Mouse (Mus musculus) kidney, embryonic 14.5 days (tissue): ENCODE measurements around the gene Zar1l. TPM values are rescaled to one million over a fixed set of nuclear protein-coding genes. Genes with fewer than 3 reads are reported as not detected.
"Not testable (repeated sequence)": the region's sequence is repeated elsewhere in the genome, so short reads cannot be mapped to it uniquely, and the experiment has no call there.

Source experiments
- ATAC-seq: fragments of 200-750 bp; cut with Nextera tagmentation; 2 replicates; pipeline ENCODE4 v1.8.0; 2017; ENCODE audit warnings: moderate number of reproducible peaks, mild to moderate bottlenecking, moderate TSS enrichment, moderate library complexity; ENCODE audit not compliant: low FRiP score, low TSS enrichment
- H3K27ac ChIP-seq: fragments of 300-500 bp; sonication (generic); 2 replicates; pipeline ENCODE4 v1.5.1; 2014; ENCODE audit warnings: low read depth, mild to moderate bottlenecking, low read length, moderate library complexity, mixed read lengths
- H3K27me3 ChIP-seq: fragments of 300-500 bp; sonication (generic); 2 replicates; pipeline ENCODE4 v1.6.1; 2014; ENCODE audit warnings: mild to moderate bottlenecking, low read length; ENCODE audit not compliant: control insufficient read depth, insufficient read depth
- H3K36me3 ChIP-seq: fragments of 300-500 bp; sonication (generic); 2 replicates; pipeline ENCODE4 v1.6.1; 2014; ENCODE audit warnings: low read length, mixed read lengths; ENCODE audit not compliant: control insufficient read depth, insufficient read depth
- H3K4me1 ChIP-seq: fragments of 300-500 bp; sonication (generic); 2 replicates; pipeline ENCODE4 v1.6.1; 2014; ENCODE audit warnings: low read length, mixed read lengths; ENCODE audit not compliant: control insufficient read depth, insufficient read depth
- H3K4me2 ChIP-seq: fragments of 300-500 bp; sonication (generic); replicated peaks from 2 replicates; pipeline ENCODE4 v1.6.1; 2014; ENCODE audit warnings: low read depth, mild to moderate bottlenecking, low read length
- H3K4me3 ChIP-seq: fragments of 300-500 bp; sonication (generic); 2 replicates; pipeline ENCODE4 v1.5.1; 2014; ENCODE audit warnings: mild to moderate bottlenecking, low read length
- H3K9ac ChIP-seq: fragments of 300-500 bp; sonication (generic); 2 replicates; pipeline ENCODE4 v1.6.1; 2014; ENCODE audit warnings: low read depth, mild to moderate bottlenecking, low read length, moderate library complexity
- H3K9me3 ChIP-seq: fragments of 300-500 bp; sonication (generic); 2 replicates; pipeline ENCODE4 v1.6.1; 2016; ENCODE audit warnings: low read length; ENCODE audit not compliant: control insufficient read depth
- WGBS: fragments of 180-500 bp; shearing (Covaris S2); extraction: QIAGEN DNeasy Blood & Tissue Kit; methylation state at CpG from one replicate; pipeline ENCODE4 v1.1.7; 2014; 5-methylcytosine and 5-hydroxymethylcytosine counted together
- polyA plus RNA-seq: library from polyadenylated mRNA; unstranded; fragments of >200 nt; fragmentation: Nextera tagmentation; extraction: Ambion mirVana; gene quantifications from 2 replicates; pipeline ENCODE4 v1.2.1, GENCODE M21; 2014

The Zar1l gene
- polyA plus RNA-seq, 1 experiment from 2014 or later: not detected

DNA sequence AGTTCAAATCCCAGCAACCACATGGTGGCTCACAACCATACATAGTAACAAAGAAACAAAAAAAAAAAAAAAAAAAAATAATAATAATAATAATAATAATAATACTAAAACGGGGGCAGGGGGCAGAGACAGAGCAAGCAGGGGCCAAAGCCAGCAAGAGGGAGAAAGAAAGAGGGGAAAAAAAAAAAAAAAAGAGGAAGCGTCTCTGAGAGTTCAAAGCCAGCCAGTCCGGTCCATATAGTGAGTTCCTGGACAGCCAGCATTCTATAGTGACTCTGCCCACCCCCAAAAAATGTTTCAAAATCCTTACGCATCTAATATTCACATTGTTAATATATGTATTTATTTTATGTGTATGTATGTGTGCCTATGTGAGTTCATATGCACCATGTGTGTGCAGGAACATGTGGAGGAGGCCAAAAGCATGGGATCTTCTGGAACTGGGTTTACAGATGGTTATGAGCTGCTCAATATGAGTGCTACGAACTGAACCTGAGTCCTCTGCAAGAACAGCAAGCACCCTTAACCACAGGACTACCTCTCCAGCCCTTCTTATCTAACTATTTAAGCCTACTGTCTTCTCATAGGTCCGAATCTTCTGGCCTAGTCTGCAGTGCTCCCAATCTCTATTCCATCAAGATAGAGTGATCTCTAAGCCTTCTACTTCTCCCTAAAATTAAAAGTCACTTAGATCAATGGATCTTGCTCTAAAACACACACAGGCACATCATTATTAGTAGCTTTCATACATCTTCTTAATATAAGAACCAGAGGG is 7.3 kb downstream of the Zar1l start:
- Histone ChIP-seq H3K4me1 (no peaks in the 10 kb centered on the region), H3K9me3 (no peaks in the 10 kb centered on the region), H3K27ac (no peak overlapping the region), H3K36me3 (no peaks in the 10 kb centered on the region), H3K27me3 (no peaks in the 10 kb centered on the region), H3K9ac (no peak overlapping the region), H3K4me3 (no peak overlapping the region), H3K4me2 (no peak overlapping the region)
- 84% methylated on average over 6 of the region's 6 CpGs for WGBS
- ATAC-seq: no peak

DNA sequence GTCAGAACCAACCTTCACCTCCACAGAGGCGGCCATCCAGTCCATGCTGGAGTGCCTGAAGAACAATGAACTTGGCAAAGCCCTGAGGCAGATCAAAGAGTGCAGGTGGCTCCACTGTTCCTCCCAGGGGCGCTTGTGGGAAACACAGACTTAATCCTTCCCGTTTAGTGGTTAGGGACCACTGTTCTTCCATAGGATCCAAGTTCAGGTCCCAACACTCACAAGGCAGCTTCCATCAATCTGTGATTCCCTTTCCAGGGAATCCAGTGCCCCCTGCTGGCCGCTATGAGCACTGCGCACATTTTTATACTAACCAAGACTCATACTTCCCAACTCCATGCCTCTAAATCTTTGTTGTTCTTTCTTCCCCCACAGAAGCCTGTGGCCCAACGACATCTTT is 22.2 kb downstream of the Zar1l start:
- no peak for ATAC-seq
- Histone ChIP-seq H3K4me3 (no peak overlapping the region), H3K27me3 (no peaks in the 10 kb centered on the region), H3K9ac (no peak overlapping the region), H3K4me2 (no peak overlapping the region), H3K4me1 (no peaks in the 10 kb centered on the region), H3K36me3 (no peaks in the 10 kb centered on the region; the same call in 1 of the 2 replicates), H3K27ac (no peak overlapping the region), H3K9me3 (no peaks in the 10 kb centered on the region)
- 48% methylated on average over 6 of the region's 6 CpGs for WGBS

DNA sequence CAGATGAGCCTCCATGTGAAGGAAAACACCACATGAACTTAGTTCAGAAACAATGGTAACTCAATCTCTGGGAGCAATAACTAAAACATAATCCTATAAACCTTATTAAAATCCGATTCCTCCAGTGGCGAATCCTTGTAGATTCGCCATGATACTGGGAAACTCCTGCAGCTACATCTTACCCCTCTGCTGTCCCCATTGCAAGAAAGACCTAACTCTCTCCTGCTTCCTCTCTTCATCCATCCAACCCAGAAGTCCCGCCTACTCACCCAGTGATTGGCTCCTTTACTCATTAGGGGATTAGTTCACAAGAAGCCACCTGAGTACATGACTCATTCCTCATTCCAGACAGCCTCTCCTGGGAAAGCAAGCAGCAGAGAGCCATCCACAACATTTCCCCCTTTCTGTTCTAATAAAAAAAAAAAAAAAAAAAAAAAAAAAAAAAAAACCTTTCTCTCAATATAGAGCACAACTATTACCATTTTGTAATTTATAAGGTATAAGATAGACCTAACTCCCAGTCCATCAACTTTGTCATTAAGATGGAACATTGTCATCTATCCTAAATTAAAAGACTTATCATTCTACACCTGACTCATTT is 26.3 kb downstream of the Zar1l start:
- WGBS: 97% methylated on average over 4 of the region's 4 CpGs
- not testable (repeated sequence) for H3K27ac ChIP-seq

DNA sequence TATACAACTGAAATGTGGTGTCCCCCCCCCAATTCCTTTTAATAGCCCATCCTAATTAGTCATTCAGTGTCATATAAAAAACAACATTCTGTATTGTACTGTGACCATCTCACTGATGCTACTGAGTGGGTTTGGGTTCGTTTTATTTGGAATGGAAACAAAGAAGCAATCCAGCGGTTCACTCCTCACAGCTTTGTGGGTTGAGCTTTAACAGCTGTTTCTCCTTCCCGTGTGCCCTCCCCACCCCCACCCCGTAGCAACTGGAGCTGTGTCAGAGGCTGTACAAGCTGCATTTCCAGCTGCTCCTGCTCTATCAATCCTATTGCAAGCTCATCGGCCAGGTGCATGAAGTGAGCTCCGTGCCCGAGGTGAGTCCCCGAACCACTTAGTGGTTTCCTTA is 27.1 kb downstream of the Zar1l start:
- H3K27ac ChIP-seq: no peak overlapping the region
- H3K4me3 ChIP-seq: no peak overlapping the region
- H3K9me3 ChIP-seq: no peaks in the 10 kb centered on the region
- no peaks in the 10 kb centered on the region for H3K36me3 ChIP-seq
- H3K9ac ChIP-seq: no peak overlapping the region
- ATAC-seq: peak; percentile 89
- peaks cover 2% of the 10 kb centered on the region; the same call in 1 of the 2 replicates for H3K4me1 ChIP-seq
- WGBS: 27% methylated on average over 8 of the region's 8 CpGs
- H3K4me2 ChIP-seq: no peak overlapping the region
- H3K27me3 ChIP-seq: no peaks in the 10 kb centered on the region

More for the DNA sequence above, 26.3 kb downstream of the Zar1l start:
- H3K9me3 ChIP-seq, H3K27me3 ChIP-seq, ATAC-seq, H3K4me1 ChIP-seq, H3K4me2 ChIP-seq, H3K36me3 ChIP-seq, H3K4me3 ChIP-seq, H3K9ac ChIP-seq: not testable (repeated sequence)

- no peak; the same call in 1 of the 2 replicates for ATAC-seq
- Histone ChIP-seq H3K9me3 (no peaks in the 10 kb centered on the region), H3K27me3 (no peaks in the 10 kb centered on the region), H3K36me3 (no peaks in the 10 kb centered on the region), H3K4me2 (no peak overlapping the region), H3K4me1 (peaks cover 2% of the 10 kb centered on the region; the same call in 1 of the 2 replicates), H3K9ac (no peak overlapping the region), H3K27ac (peak overlapping the region; percentile 43; the same call in 1 of the 2 replicates), H3K4me3 (no peak overlapping the region)
- WGBS: 52% methylated on average over 3 of the region's 3 CpGs
These were observed 27.7 kb downstream of the Zar1l start for GRCm38 (mm10) chr5:150490285-150490684.

DNA sequence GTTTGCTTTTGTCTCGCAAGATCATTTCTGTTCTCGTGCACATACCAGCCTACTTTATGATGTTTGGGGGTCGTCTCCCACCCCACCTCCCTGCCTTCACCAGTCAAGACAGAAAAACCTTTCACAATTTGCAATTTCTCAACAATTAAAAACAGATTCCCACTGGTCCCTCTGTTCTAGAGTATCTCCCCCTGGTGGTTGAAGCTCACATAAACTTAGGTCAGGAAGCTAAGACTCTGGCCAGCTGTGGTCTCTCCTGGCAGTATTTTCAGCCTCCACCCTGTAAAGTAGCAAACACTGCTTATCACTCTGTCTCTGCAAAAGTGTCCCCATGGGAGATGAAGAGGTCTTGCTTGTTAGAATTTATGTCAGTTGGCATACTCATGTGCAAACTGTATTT is 32.8 kb downstream of the Zar1l start:
- H3K9ac ChIP-seq: no peak overlapping the region
- no peak overlapping the region for H3K4me2 ChIP-seq
- whole genome bisulfite sequencing: 68% methylated on average over 3 of the region's 3 CpGs
- no peak overlapping the region for H3K27ac ChIP-seq
- no peak overlapping the region for H3K4me3 ChIP-seq
- H3K36me3 ChIP-seq: no peaks in the 10 kb centered on the region
- no peaks in the 10 kb centered on the region for H3K27me3 ChIP-seq
- H3K9me3 ChIP-seq: no peaks in the 10 kb centered on the region
- peak; percentile 75 for ATAC-seq
- H3K4me1 ChIP-seq: peaks cover 1% of the 10 kb centered on the region; the same call in 1 of the 2 replicates

GRCm38 (mm10) chr5:150478612-150479011 is 39.4 kb downstream of the Zar1l start:
- Histone ChIP-seq H3K4me1 (0 out of 2 replicates have a peak, but pooled peaks cover 3% of the 10 kb centered on the region), H3K9me3 (no peaks in the 10 kb centered on the region), H3K27ac (no peak overlapping the region), H3K27me3 (no peaks in the 10 kb centered on the region), H3K9ac (no peak overlapping the region), H3K4me3 (no peak overlapping the region), H3K4me2 (no peak overlapping the region), H3K36me3 (no peaks in the 10 kb centered on the region)
- no peak for ATAC-seq
- 56% methylated on average over 4 of the region's 4 CpGs for WGBS

GRCm38 (mm10) chr5:150477364-150477763 is 40.6 kb downstream of the Zar1l start:
- 63% methylated on average over 4 of the region's 4 CpGs for WGBS
- H3K36me3 ChIP-seq: no peaks in the 10 kb centered on the region

DNA sequence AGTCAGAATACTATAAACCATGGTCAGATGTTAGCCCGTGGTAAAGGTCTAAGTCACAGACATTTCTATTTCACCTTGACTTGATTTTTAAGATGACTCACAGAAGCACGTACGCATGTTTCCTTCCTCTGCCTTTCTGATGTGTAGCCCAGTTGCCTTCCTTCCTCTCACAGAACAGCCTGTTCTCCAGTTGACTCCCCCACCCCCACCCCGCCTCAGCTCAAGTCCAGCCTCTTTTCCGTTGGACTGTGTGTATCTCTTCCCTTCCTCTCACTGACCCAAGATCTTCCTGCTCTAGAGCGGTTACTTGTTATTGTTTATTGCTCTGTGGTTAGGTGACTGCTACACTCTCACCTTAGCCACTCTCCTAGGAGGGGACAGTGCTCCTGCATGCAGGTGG is 49.5 kb downstream of the Zar1l start:
- H3K9me3 ChIP-seq: 0 out of 2 replicates have a peak, but pooled peaks cover 2% of the 10 kb centered on the region
- H3K4me1 ChIP-seq: peaks cover 3% of the 10 kb centered on the region; the same call in 1 of the 2 replicates
- no peaks in the 10 kb centered on the region for H3K36me3 ChIP-seq
- H3K4me2 ChIP-seq: no peak overlapping the region
- no peak overlapping the region for H3K4me3 ChIP-seq
- H3K9ac ChIP-seq: no peak overlapping the region
- no peak overlapping the region for H3K27ac ChIP-seq
- 69% methylated on average over 6 of the region's 6 CpGs for WGBS
- ATAC-seq: no peak
- no peaks in the 10 kb centered on the region for H3K27me3 ChIP-seq

More at GRCm38 (mm10) chr5:150477364-150477763, 40.6 kb downstream of the Zar1l start:
- no peak overlapping the region for H3K4me3 ChIP-seq
- H3K9ac ChIP-seq: no peak overlapping the region
- 0 out of 2 replicates have a peak, but pooled peaks cover 3% of the 10 kb centered on the region for H3K4me1 ChIP-seq
- no peak overlapping the region for H3K27ac ChIP-seq
- no peak for ATAC-seq
- H3K4me2 ChIP-seq: no peak overlapping the region
- H3K27me3 ChIP-seq: no peaks in the 10 kb centered on the region
- no peaks in the 10 kb centered on the region for H3K9me3 ChIP-seq
